Mouse (Mus musculus) erythroblast, adult 5-6 weeks (primary cell): ENCODE measurements around the gene Stx8. TPM values are rescaled to one million over a fixed set of nuclear protein-coding genes. Genes with fewer than 3 reads are reported as not detected.

Experiments used
- ATAC-seq: replicated peaks from 2 replicates; pipeline ENCODE4 v1.8.0; 2016; ENCODE audit warnings: moderate number of reproducible peaks, mild to moderate bottlenecking, moderate TSS enrichment, inconsistent platforms; ENCODE audit not compliant: poor library complexity, low FRiP score, severe bottlenecking
- total RNA-seq, 2 experiments: library from RNA; stranded (forward) in 1 of 2; stranded (reverse) in 1 of 2; fragments of 150-400 nt in 1 of 2; fragments of 200-764, 138-1000 nt in 1 of 2; gene quantifications; 2 replicates each; pipeline versions ENCODE4 v1.2.3 to v1.2.4; 2015 to 2017; ENCODE audit warnings: low replicate concordance in 2 of 2

Gene Stx8
- total RNA-seq, 2 experiments from 2014 or later: 3.8 to 9.5 TPM

- no peak for ATAC-seq
Observed at GRCm38 (mm10) chr11:68187242-68187641, 221.2 kb downstream of the Stx8 start.

GRCm38 (mm10) chr11:68188695-68189201 is 222.8 kb downstream of the Stx8 start:
- ATAC-seq: no peak

GRCm38 (mm10) chr11:68190849-68191248 is 224.9 kb downstream of the Stx8 start:
- no peak for ATAC-seq

GRCm38 (mm10) chr11:68195168-68195567 is 229.2 kb downstream of the Stx8 start:
- ATAC-seq: no peak

- ATAC-seq: no peak
Observed at GRCm38 (mm10) chr11:68195693-68196176, 229.7 kb downstream of the Stx8 start.

GRCm38 (mm10) chr11:68196566-68196965 is 230.6 kb downstream of the Stx8 start:
- ATAC-seq: no peak

GRCm38 (mm10) chr11:68197471-68197870 is 231.5 kb downstream of the Stx8 start:
- no peak for ATAC-seq

GRCm38 (mm10) chr11:68198696-68199095 is 232.7 kb downstream of the Stx8 start:
- no peak for ATAC-seq

- no peak for ATAC-seq
Observed at GRCm38 (mm10) chr11:68199103-68199502, 233.1 kb downstream of the Stx8 start.

- no peak for ATAC-seq
Observed at GRCm38 (mm10) chr11:68199801-68200423, 233.9 kb downstream of the Stx8 start.

- ATAC-seq: no peak
Observed at GRCm38 (mm10) chr11:68200500-68200899, 234.5 kb downstream of the Stx8 start.

GRCm38 (mm10) chr11:68201063-68201462 is 235.1 kb downstream of the Stx8 start:
- no peak for ATAC-seq

GRCm38 (mm10) chr11:68201811-68202459 is 235.9 kb downstream of the Stx8 start:
- ATAC-seq: no peak

- no peak for ATAC-seq
Observed at GRCm38 (mm10) chr11:68202561-68202960, 236.6 kb downstream of the Stx8 start.

- no peak for ATAC-seq
Observed at GRCm38 (mm10) chr11:68203658-68204315, 237.8 kb downstream of the Stx8 start.

GRCm38 (mm10) chr11:68204407-68204806 is 238.4 kb downstream of the Stx8 start:
- ATAC-seq: no peak

- ATAC-seq: no peak
Observed at GRCm38 (mm10) chr11:68205572-68206229, 239.7 kb downstream of the Stx8 start.

- no peak for ATAC-seq
Observed at GRCm38 (mm10) chr11:68208023-68208422, 242.0 kb downstream of the Stx8 start.

- no peak for ATAC-seq
Observed at GRCm38 (mm10) chr11:68208582-68208981, 242.6 kb downstream of the Stx8 start.

- no peak for ATAC-seq
Observed at GRCm38 (mm10) chr11:68209506-68209905, 243.5 kb downstream of the Stx8 start.
